Mouse (Mus musculus) B cell, adult 2 months (primary cell): ENCODE measurements around the gene Gys2.
A peak's percentile ranks its signal among the peaks of the same experiment; 100 is the strongest.
"Not testable (repeated sequence)": the region's sequence is repeated elsewhere in the genome, so short reads cannot be mapped to it uniquely, and the experiment has no call there.

Experiments used
- DNase-seq, 2 experiments: peaks; one replicate each; pipeline ENCODE4 v3.0.0; 2022

Gys2 gene

DNA sequence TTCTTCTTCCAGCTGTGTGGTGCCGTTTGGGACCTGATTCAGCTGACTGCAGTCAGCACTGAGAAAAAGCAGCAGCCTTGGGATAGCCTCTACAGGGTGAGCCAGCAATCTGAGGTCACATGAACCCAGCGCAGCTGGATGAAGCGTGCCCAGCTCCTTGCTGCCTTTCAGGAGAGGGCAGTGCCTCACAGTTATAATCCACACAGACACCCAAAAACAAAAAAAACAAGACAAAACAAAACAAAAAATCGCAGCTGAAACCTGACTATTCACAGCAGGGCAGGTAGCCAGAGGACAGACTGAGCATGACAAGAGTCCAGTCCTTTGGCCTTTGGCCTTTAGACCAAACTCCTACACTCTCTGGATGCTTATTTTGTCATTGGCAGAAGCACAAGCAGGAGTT, at the start of gene Gys2:
TSS of gene Gys2 (minus strand) at position 309 of the 403 bp plus-strand sequence.
- DNase-seq = no peak

DNA sequence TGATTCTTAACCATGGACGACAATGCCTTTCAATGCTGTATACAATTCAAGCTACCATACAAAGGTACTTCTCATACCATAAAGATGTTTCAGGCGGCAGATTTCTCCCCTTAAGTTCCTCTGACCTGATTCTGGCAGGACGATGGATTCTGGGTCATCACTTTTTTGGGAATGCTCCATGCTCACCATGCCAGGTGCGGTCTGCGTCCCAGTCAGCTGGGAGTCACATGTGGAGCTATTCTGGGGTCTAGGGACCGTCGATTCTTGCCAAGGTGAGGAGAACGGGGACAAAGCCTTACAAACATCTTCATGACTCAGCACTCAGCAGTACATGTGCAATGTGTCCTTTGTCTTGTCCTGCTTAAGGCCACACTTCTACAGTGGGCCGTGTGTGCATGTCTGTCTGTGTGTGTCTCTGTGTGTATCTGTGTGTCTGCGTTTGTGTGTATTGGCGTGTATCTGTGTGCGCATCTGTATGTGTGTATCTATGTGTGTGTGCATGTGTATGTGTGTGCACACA, 48.7 kb upstream of the Gys2 start:
- DNase-seq = no peak

GRCm38 (mm10) chr6:142519110-142519509, 46.2 kb upstream of the Gys2 start:
- DNase-seq = peak; percentile 10 to 21

DNA sequence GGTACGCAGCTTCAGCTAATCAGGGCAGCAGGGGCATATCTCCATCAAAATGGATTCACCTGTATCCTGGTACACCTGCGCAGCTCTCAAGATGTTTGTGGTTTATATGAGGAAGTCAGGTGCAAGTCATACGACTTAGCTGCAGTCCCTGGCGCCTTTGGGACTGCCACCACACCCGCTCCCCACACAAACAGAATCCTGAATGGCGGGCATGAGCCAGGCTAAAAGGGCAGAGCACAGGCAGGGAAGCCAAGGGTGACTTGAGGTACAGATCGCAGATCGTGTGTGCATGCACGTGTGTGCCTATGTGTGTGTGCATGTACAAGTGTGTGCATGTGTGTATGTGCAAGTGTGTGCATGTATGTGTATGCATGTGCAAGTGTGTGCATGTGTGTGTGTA, 42.5 kb upstream of the Gys2 start:
- DNase-seq = not testable (repeated sequence)

DNA sequence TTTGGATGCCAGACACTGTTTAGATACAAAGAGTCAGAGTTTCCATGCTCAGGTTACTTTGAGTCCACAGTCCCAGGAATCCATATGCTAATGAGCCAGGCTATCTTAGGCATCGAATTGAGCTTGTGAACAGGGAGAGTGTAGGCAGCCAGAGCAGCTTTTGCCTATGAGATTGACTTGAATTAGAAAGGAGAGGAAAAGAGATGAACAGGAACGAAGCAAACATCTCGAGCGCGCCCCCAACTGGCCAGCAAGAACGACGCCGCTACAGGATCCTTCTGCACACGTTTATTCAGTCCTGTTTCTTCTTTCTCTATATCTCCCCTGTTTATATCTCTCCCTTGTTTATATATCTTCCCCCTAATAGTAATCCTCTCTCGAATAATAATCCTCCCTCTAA, 42.0 kb upstream of the Gys2 start:
- DNase-seq = no peak

- DNase-seq = no peak
Measured at GRCm38 (mm10) chr6:142512902-142513301, 40.0 kb upstream of the Gys2 start.

DNA sequence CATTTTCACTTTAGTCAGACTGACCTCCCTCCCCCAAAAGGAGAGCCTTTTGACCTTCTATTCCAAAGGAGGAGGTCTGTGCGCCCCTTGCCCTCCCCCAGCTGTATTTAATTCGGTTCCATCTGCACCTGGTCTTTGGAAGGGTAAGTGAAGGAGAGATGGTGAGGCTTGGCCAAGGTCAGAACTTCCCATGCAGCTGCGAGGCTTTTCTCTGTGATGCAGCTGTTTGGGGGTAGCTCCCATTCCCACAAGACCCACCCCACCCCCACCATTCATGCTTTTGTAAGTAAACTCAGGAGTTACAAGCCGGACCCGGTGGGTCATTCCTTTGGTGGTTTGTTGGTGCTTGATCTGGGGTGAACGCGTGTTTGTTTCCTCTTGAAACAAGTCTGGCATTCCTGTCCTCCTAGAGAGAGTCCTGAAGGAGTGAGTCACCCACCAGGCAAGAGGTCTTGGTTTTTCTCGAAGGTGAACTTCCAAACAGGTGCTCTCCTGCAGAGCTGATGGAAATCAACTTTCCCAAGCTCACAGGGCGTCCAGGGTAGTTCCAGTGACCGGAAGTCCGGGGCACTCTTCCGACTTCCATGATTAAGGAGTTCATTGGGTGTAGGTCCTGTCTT, 38.7 kb upstream of the Gys2 start:
- no peak for DNase-seq

DNA sequence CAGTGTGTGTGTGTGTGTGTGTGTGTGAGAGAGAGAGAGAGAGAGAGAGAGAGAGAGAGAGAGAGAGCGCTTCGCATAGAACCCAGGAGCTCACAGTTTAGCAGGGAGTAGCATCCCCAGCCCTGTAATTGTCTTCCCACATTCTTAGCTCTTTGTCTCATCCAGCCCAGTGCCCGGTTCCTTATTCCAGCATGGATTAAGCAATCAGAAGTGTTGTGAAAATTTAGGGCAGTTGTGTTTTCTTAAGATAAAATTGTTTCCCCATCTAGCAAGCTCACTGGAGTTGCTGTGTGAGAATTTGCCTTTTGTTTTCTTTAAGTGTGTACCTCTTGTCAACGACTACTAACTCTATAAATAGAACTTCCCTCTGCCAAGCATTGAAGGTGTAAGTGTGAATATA, 35.8 kb upstream of the Gys2 start:
- no peak for DNase-seq

GRCm38 (mm10) chr6:142507785-142508162, 34.9 kb upstream of the Gys2 start, which contains the start of gene Ldhb:
TSS of gene Ldhb (minus strand) at chr6:142507957.
- DNase-seq = no peak

DNA sequence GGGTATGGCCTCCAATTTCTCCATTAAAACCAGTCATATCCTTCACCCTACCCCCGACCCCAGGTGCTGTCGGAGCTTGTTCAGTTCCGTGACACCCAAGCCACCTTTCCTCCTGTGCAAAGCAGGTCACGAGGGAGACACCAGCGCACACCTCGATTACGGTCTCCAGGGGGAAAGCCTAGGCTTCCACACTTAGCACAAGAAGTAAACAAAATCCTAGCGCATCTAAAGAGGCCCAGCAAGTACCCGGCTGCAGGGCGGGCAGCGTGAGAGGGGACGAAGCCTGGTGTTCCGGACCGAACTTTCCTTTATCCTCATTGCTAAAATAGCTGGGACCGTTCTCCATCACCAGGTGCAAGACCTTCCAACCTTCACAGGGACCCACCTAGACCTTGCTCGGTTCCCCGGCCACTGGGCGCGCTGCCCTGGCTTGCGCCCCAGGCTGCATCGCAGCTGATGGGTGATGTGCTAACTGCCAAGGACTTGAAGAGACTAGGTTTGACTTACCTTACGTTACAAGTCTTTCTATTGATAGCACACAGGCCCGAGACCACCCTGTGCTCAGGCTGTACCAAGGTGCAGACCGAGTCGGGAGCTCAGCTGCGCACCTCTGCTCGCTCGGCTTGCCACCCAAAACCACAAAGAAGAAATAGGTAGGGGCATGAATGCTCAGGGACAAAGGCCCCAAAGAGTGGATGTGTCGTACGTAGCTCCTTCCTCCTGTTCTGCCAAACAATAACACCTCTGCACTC, 34.3 kb upstream of the Gys2 start:
- no peak for DNase-seq

GRCm38 (mm10) chr6:142506338-142507032, 33.6 kb upstream of the Gys2 start:
- DNase-seq = no peak

DNA sequence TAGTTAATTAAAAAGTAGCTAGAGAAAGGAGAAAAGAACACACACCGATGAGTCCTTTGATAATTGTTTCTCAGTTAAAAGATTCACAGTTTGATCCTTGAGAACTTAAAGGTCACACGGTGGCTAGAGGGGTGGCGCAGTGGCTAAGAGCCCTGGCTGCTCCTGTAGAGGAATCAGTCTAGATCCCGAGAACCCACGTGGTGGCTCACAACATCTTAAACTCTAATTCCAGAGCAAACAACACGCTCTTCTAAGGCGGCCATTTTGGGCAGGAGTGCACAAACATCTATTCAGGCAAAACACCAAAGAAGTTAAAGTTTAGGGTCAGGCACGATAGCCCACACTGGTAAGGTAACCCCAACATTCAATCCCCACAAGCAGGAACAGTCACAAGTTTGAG, 30.7 kb upstream of the Gys2 start:
- DNase-seq = no peak

- DNase-seq = no peak
Measured at GRCm38 (mm10) chr6:142502519-142503125, 29.7 kb upstream of the Gys2 start.

- not testable (repeated sequence) for DNase-seq
Measured at GRCm38 (mm10) chr6:142490114-142490513, 17.2 kb upstream of the Gys2 start.

- DNase-seq = no peak
Measured at GRCm38 (mm10) chr6:142487638-142488037, 14.7 kb upstream of the Gys2 start.

GRCm38 (mm10) chr6:142485478-142486123, 12.7 kb upstream of the Gys2 start:
- DNase-seq = no peak

- no peak for DNase-seq
Measured at GRCm38 (mm10) chr6:142477239-142477638, 4.3 kb upstream of the Gys2 start.

DNA sequence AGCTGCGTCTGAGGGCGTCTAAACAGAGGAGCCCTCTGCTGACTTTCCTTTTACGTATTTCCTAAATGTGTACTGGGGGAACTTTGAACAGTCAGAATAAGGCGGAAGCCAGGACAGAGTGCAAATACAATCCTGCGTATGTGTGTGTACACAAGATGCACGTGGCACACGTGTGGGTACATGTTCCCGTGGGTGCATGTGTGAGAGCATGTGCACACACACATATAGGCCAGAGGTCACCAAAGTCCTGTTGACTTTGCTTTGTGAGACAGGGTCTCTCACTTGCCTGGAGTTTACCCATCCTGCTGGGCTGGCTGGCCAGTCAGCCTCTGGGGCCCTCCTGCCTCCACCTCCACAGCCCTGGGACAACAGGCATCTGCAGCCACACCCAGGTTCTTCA, 1.8 kb downstream of the Gys2 start:
- no peak for DNase-seq

DNA sequence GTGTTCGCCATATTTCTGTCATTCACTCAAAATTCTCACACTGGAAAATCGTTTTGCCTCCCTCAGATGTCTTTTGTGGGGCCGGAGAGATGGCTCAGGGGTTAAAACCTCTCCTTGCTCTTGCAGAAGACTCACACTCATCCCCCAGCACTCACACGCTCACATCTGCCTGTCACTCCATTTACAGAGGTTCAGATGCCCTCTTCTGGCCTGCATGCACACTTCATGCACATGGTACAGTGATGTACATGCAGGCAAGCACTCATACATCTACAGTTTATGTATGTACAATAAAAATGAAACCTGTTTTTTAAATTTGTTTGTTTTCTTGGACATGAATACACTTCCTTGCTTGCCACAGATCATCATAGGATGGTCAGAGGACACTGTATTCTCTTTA, 3.3 kb downstream of the Gys2 start:
- no peak for DNase-seq

- DNase-seq = no peak
Measured at GRCm38 (mm10) chr6:142462194-142462593, 10.7 kb downstream of the Gys2 start.

DNA sequence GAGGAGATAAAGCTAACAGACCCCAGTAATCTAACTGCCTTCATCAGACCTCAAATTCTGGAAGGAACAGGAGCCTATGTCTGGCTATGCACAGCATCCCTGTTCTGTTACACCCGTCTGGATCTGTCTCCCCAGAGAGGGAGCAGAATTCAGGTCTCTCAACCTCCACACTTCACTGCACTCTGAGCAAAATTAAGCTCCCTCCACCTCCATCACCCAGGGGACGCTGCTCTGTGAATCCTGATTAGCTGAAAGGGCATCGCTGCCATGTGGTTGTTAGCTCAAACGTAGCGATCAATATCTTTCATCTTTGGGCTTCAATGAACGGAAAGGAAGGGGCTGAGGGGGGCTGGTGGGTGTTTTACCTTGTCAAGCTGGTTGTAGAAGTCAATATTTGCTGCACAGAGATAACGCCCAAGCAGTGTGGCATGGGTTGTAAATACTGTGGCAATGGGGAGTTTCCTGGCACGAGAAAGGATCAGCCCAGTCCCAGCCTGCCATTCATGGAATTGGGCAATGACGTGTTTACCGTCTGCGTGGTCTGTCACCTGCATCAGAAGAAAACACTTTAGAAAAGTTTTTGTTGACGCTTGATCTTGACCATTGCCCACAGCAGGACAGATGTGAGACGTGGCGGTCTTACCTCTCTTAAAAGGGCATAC, 13.8 kb downstream of the Gys2 start:
- DNase-seq = no peak

GRCm38 (mm10) chr6:142458010-142458409, 14.9 kb downstream of the Gys2 start:
- DNase-seq = no peak
